Mouse (Mus musculus) embryo, embryonic 9.5 days (tissue): ENCODE measurements around the gene Pphln1.

Source experiments
- DNase-seq: peaks from one replicate; pipeline ENCODE4 v3.0.0-alpha.2; 2017; ENCODE audit errors: extremely low spot score

The Pphln1 gene

DNA sequence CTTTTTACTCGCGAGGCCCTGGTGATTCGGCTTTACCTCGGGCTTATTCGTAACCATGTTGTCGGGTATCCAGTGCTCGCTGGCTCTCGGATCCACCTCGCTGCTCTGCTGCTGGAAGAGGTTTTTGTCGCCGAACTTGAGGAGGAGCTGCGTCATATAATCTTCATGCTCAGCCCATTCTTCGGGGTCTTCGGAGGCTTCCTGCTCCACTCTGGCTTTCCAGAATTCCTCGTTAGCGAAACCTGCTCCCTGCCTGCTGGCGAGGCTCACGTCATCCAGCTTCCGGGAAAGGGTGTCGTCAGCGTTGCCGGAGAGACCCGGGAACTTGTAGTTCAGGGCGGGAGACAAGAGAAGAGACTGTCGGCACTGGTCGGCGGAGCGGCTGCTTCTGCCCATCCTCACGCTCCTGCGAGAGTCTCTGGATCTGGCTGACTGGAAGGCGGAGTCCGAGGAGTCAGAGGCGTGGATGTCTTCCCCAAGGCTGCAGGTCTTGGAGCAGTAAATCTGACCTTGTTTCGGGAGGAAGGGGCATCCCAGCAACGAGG, 105.1 kb downstream of the Pphln1 start:
- DNase-seq, result no peak

DNA sequence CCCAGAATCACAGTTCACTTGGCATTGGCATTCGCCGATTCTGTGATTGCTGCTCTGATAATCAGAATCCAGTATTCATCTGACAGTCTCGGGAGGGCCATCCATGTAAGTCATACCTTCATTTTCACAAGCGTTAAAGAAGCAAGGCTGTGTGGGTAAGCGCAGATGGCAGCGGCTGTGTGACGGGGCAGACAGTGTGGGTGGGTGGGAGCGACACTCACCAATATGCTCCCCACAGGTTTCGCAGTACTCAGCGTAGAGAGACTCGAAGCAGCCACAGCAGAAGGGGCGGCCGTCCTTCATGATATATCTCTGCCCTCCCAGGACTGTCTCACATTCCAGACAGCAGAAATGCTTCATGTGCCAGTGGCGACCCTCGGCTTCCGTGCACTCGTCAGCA, 106.7 kb downstream of the Pphln1 start:
- DNase-seq, result no peak

DNA sequence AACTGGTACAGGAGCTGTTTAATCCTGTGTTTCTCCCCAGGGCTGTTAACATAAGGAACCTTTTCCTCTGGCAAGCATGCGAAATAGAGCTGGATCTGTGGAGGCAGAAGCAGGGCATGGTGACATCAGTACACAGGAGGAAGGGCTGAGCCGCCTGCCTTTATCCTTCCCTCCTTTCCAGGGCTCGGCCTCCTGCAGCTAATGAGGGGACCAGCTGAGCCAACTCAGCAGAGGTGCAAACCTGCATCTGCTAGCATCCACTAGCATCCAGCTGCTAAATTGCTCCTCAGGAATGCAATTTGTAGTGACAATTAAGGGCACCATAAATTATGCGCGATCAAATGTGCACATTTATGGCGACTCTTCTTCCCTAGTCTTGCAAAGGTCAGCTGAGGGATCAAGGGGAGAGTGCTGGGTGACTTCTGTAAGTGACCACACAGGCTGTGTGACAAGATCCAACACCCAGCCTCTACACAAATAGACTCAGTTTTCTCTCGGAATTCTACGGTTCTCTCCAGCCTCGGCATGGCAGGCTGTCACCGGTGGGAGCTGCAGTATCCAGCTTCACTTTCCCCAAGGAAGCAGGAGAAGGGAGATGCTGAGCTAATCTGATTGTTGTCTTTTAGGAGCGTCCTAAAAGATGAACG, 112.7 kb downstream of the Pphln1 start:
- DNase-seq, result no peak

GRCm38 (mm10) chr15:93512437-93512836, 114.3 kb downstream of the Pphln1 start:
- DNase-seq, result no peak

DNA sequence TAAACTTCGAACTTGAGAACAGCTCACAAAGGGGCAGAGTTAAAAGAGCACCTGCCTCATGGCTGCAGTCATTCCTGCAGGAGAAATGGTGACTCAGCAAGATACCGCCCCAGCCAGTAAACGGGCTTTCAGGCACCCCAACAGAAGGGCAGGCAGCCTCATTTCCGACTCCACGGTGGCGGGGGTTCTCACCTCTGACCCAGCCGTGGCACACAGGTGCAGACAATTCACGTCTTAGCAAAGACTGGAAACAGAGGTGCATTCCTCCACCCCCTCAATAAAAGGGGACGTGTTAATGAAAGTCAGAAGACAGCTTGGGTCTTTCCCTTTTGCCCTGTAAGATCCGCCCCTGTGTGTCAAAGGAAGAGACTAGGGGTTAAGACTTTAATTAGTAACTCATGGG, 115.8 kb downstream of the Pphln1 start:
- DNase-seq, result peak; percentile 60

DNA sequence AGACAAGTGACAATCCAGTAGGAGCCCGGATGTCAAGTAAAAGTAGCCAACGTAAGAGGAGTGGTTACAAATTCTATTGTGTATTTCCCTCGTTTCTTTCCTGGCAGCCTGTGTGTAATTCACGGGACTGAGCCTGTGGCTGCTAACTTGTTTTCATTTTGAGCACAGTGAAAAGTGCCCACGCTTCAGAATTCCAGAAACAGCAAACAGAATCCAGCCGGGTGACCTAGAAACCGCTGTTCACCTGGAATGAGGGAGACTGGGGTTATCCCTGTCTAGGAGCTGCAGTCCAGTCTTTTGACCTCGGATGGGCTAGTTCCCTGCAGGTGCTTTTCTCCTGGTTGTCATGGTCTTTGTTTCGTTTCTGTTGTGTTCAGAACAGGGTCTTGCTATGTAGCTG, 117.2 kb downstream of the Pphln1 start:
- DNase-seq, result no peak

GRCm38 (mm10) chr15:93517022-93517565, 118.9 kb downstream of the Pphln1 start:
- DNase-seq, result no peak

DNA sequence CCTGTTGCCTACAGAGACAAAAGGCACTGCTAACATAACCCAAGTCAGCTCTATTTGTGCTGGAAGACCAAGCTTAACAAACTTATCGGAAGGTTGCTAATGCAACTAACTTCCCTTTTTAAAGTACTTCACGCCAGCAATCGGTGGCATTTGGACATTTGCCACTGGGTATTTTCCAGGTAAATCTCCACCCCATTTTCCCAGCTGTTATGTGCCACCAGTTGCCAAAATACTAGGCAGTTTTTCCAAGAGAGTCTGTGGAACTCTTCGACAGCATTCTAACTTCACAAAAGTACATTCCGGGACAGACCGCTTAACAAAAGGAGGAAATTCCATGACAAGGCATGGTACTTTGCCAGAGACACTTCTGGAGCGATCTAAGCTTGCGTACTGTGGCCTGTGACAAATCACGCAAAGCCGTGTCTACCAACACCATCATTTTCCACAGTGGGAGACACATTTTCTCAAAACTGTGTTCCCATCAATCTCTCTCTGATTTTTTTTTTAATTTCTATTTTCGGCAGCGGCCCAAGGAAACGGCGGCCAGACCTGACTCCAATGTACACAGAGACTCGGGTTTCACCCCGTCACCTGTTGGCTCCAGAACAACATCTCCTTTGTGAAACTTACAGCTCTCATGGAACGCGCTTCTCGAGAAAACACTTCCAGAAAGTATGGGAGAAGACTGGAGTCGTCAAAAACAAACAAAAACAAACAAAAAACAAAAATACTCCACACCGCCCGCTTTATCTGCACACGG, 120.2 kb downstream of the Pphln1 start:
- peak; percentile 47 for DNase-seq

DNA sequence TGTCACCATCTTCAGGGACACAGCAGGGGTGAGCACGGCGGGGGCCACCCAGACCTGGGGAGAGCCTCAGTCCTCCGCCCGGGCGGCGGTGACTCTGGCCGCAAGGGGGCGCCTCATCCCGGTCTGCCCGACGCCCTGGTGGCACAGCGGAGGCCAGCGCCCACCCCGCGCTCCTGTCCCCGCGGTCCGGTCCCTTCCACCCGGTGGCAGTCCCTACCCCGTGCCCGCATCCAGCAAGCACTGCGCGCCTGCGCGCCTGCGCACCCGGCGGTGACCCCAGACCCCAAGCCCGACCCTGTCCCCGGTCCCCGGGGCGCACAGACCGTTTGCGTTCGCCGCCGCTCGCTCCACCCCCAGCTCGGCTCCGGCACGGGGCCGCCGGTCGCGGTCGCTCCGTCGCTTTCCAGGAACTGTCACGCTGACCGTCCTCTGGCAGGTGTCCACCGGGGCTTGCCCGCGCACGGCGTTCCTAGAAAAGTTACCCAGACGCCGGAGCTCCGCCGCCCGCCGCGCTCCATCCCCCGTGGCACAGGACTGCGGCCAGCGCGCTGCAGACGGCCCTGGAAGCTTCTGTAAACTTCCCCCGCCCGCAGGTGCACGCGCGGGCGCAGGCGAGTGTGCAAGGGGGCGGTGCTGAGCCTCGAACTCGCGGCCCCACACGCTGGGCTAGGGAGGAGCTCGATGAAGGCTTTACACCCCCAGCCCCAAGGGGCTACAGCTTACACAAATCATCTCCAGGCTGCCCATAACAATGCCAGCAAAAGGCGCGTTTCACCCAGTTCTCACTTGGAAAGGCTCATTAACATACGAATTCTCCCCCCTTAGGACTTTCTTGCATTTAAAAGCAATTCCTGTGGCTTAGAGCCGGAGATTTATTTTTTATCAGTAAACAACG, 121.0 kb downstream of the Pphln1 start:
- peak; percentile 85 for DNase-seq

GRCm38 (mm10) chr15:93519836-93520826, 122.0 kb downstream of the Pphln1 start:
- no peak for DNase-seq

DNA sequence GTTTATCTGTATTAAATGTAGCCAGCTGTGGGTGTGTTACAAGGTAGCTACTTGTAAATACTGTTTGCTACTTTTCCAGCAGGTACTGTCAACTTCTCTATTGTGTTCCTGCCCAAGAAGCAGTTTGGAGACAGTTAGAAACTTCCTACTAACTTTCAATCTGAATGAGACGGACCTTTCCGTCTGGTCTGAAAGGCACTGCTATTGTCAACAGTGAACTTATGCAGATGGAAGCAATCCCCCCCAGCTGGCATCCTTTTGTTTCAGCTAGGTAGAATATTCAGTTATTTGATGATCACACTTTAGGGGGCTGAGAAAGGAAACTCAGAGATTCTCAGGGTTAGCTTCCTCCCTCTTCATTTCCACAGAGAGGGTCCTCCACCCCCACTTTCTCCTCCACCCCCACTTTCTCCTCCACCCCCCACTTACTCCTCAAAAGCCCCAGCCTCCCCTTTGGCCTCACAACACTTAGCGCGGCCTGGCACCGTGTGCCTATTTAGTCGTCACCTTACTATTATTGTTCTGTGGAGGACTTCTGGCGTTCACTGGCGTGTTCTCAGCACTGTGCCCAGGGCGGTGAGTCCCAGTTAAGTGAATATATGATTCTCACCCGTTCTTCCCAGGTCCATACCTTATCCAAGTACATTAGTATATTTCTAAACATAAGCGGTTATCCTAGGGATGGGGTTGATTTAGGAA, 123.1 kb downstream of the Pphln1 start:
- no peak for DNase-seq

DNA sequence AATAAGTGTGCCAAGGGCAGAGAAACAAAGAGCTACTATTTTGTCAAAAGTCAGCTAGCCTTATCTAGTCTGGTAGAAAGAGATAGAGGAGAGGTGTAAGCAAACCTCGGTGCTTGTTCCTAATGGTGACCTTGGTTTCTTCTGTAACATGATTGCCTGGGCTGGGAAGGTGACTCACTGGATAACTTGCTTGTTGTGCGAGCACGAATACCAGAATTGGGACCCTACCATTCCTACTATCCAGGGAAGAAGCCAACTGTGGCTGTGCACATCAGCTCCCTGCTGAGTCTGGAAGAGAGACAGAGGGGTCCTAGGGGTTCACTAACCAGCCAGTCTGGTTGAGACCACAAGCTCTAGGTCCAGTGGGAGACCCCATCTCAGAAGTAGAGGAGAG, 123.6 kb downstream of the Pphln1 start:
- DNase-seq, result no peak

GRCm38 (mm10) chr15:93525305-93525917, 127.3 kb downstream of the Pphln1 start:
- no peak for DNase-seq

DNA sequence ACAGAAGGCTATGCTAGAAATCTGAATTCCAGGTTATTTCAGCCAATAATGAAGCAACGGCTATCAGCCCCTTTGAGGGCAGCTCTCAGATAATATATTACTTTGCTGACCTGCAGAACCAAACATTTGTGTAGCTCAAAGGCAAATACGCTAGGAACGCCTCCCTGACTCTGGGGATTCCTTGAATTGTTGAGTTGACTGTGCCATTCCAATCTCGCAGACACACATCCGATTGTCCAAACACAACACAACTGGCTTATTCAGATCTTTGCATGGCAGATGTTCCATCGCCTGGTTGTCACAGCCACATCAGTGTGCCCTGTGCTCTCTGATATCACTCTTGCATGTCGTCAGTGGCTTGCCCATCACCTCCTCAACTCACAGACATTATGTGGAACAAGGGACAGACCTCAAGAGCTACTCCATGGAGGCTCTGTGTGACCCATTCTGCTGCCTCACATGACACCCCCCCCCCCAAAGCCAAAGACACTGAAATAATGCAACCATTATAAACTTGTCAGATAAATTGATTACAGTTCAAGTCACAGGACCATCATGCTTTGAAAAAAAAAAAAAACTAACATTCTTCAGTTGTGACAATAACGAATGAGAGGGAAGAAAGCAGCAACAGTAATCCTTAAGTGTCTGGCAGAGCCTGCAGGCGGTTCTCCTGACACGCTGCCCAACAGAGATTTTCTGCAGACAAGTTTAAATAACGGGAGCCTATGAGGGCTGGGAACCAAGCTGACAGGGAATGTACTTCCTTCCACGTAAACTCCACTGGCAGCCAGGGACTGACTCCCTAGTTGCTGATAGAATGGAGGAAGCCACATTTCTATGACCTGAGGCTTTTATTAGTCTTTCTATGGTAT, 131.9 kb downstream of the Pphln1 start:
- DNase-seq, result no peak

DNA sequence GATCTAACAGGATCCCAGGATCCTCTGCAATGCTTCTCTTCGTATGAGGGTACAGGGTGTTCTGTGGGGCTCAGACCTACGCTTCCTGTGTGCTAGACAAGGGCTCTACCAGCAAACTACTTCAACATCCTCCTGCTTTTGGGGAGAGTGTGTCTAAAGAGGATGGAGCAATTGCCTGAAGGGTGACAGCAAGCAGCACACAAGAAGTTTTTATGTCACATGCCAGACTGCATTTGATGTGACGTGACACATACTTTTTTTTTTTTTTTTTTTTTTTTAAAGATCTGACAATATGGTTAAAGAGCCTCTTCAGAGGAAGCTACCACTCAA, 132.5 kb downstream of the Pphln1 start:
- DNase-seq, result no peak

DNA sequence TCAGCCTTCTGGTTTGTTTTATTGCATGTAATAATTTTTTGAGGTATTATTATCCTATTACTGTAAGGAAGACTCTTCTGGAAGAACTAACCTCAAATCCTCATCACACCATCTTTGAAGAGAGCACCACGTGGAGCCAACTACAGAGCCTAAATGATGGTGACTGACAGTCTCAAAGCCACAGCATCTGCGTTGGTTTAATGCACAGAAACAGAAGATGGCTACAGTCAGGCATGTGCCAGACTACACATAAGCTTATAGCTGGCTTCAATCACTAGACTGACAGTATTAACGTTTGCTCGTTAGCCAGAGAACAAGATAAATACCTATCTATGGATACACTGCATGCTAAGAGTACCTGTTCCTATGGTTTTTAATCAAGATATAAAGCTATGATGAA, 138.0 kb downstream of the Pphln1 start:
- no peak for DNase-seq

- DNase-seq, result no peak
Observed at GRCm38 (mm10) chr15:93537745-93538144, 139.6 kb downstream of the Pphln1 start.

- no peak for DNase-seq
Observed at GRCm38 (mm10) chr15:93538551-93539205, 140.5 kb downstream of the Pphln1 start.
